Mouse (Mus musculus): ENCODE data around the gene Serac1. TPM values are rescaled to one million over a fixed set of nuclear protein-coding genes. Genes with fewer than 3 reads are reported as not detected.

Gene Serac1
- polyA plus RNA-seq, 1 experiment from 2014 or later = 13.6 TPM

- Histone ChIP-seq H3K9me3 (ENCODE audit: control insufficient read depth, low read length) (no peaks in the 10 kb centered on the region), H3K4me3 (replicated peaks; ENCODE audit: low read length) (no peak overlapping the region), H3K36me3 (replicated peaks; ENCODE audit: control insufficient read depth, insufficient read depth) (no peaks in the 10 kb centered on the region), H3K4me1 (replicated peaks; ENCODE audit: control insufficient read depth, insufficient read depth, low read length) (no peaks in the 10 kb centered on the region), H3K27ac (no peak overlapping the region), H3K9ac (no peak overlapping the region), H3K4me2 (replicated peaks) (no peak overlapping the region), H3K27me3 (ENCODE audit: control insufficient read depth, insufficient read depth, low read length) (no peaks in the 10 kb centered on the region)
- ATAC-seq (ENCODE audit: low FRiP score) (no peak), DNase-seq (ENCODE audit: low spot score) (no peak)
- WGBS = 91% methylated on average over 4 of the region's 4 CpGs
These were observed 64.6 kb downstream of the Serac1 start for GRCm38 (mm10) chr17:6014985-6015384.

GRCm38 (mm10) chr17:6013079-6013478 is 66.5 kb downstream of the Serac1 start:
- no peaks in the 10 kb centered on the region for H3K27me3 ChIP-seq (ENCODE audit: control insufficient read depth, insufficient read depth, low read length)
- DNase-seq (ENCODE audit: low spot score) (no peak), ATAC-seq (ENCODE audit: low FRiP score) (no peak)
- no peaks in the 10 kb centered on the region for H3K36me3 ChIP-seq (replicated peaks; ENCODE audit: control insufficient read depth, insufficient read depth)
- no peak overlapping the region for H3K4me2 ChIP-seq (replicated peaks)
- H3K4me3 ChIP-seq (replicated peaks; ENCODE audit: low read length) = no peak overlapping the region
- H3K4me1 ChIP-seq (replicated peaks; ENCODE audit: control insufficient read depth, insufficient read depth, low read length) = no peaks in the 10 kb centered on the region
- H3K9me3 ChIP-seq (ENCODE audit: control insufficient read depth, low read length) = no peaks in the 10 kb centered on the region
- H3K27ac ChIP-seq = no peak overlapping the region
- no peak overlapping the region for H3K9ac ChIP-seq
- 77% methylated on average over 4 of the region's 4 CpGs for WGBS

- 0 out of 2 replicates have a peak, but pooled peaks cover 7% of the 10 kb centered on the region for H3K4me1 ChIP-seq (replicated peaks; ENCODE audit: control insufficient read depth, insufficient read depth, low read length)
- no peak overlapping the region for H3K4me2 ChIP-seq (replicated peaks)
- no peak overlapping the region for H3K9ac ChIP-seq
- H3K27me3 ChIP-seq (ENCODE audit: control insufficient read depth, insufficient read depth, low read length) = no peaks in the 10 kb centered on the region
- H3K9me3 ChIP-seq (ENCODE audit: control insufficient read depth, low read length) = no peaks in the 10 kb centered on the region
- no peak for DNase-seq (ENCODE audit: low spot score)
- no peak overlapping the region for H3K27ac ChIP-seq
- no peaks in the 10 kb centered on the region for H3K36me3 ChIP-seq (replicated peaks; ENCODE audit: control insufficient read depth, insufficient read depth)
- no peak for ATAC-seq (ENCODE audit: low FRiP score)
- H3K4me3 ChIP-seq (replicated peaks; ENCODE audit: low read length) = no peak overlapping the region
- WGBS = 92% methylated on average over 4 of the region's 4 CpGs
These were observed 69.9 kb downstream of the Serac1 start for GRCm38 (mm10) chr17:6009606-6010005.

- H3K4me1 ChIP-seq (replicated peaks; ENCODE audit: control insufficient read depth, insufficient read depth, low read length) = 0 out of 2 replicates have a peak, but pooled peaks cover 7% of the 10 kb centered on the region
- no peaks in the 10 kb centered on the region for H3K27me3 ChIP-seq (ENCODE audit: control insufficient read depth, insufficient read depth, low read length)
- H3K27ac ChIP-seq = no peak overlapping the region
- DNase-seq (ENCODE audit: low spot score) (no peak), ATAC-seq (ENCODE audit: low FRiP score) (no peak)
- no peaks in the 10 kb centered on the region for H3K36me3 ChIP-seq (replicated peaks; ENCODE audit: control insufficient read depth, insufficient read depth)
- H3K9ac ChIP-seq = no peak overlapping the region
- H3K9me3 ChIP-seq (ENCODE audit: control insufficient read depth, low read length) = no peaks in the 10 kb centered on the region
- H3K4me2 ChIP-seq (replicated peaks) = no peak overlapping the region
- 90% methylated on average over 11 of the region's 11 CpGs for WGBS
- H3K4me3 ChIP-seq (replicated peaks; ENCODE audit: low read length) = no peak overlapping the region
These were observed 71.0 kb downstream of the Serac1 start for GRCm38 (mm10) chr17:6008590-6008989.

GRCm38 (mm10) chr17:6007902-6008301 is 71.6 kb downstream of the Serac1 start:
- Histone ChIP-seq H3K27ac (no peak overlapping the region), H3K36me3 (replicated peaks; ENCODE audit: control insufficient read depth, insufficient read depth) (no peaks in the 10 kb centered on the region), H3K9ac (no peak overlapping the region), H3K4me2 (replicated peaks) (no peak overlapping the region), H3K9me3 (ENCODE audit: control insufficient read depth, low read length) (no peaks in the 10 kb centered on the region), H3K4me3 (replicated peaks; ENCODE audit: low read length) (no peak overlapping the region), H3K4me1 (replicated peaks; ENCODE audit: control insufficient read depth, insufficient read depth, low read length) (0 out of 2 replicates have a peak, but pooled peaks cover 7% of the 10 kb centered on the region), H3K27me3 (ENCODE audit: control insufficient read depth, insufficient read depth, low read length) (no peaks in the 10 kb centered on the region)
- DNase-seq (ENCODE audit: low spot score) (no peak), ATAC-seq (ENCODE audit: low FRiP score) (no peak)
- WGBS = 95% methylated on average over 9 of the region's 9 CpGs

GRCm38 (mm10) chr17:6007101-6007780 is 72.3 kb downstream of the Serac1 start:
- Histone ChIP-seq H3K27me3 (ENCODE audit: control insufficient read depth, insufficient read depth, low read length) (no peaks in the 10 kb centered on the region), H3K4me1 (replicated peaks; ENCODE audit: control insufficient read depth, insufficient read depth, low read length) (0 out of 2 replicates have a peak, but pooled peaks cover 7% of the 10 kb centered on the region), H3K9me3 (ENCODE audit: control insufficient read depth, low read length) (no peaks in the 10 kb centered on the region), H3K36me3 (replicated peaks; ENCODE audit: control insufficient read depth, insufficient read depth) (no peaks in the 10 kb centered on the region), H3K27ac (no peak overlapping the region), H3K9ac (no peak overlapping the region), H3K4me3 (replicated peaks; ENCODE audit: low read length) (no peak overlapping the region), H3K4me2 (replicated peaks) (no peak overlapping the region)
- DNase-seq (ENCODE audit: low spot score) = no peak
- WGBS = 83% methylated on average over 5 of the region's 5 CpGs
- ATAC-seq (ENCODE audit: low FRiP score) = 0 out of 2 replicates have a peak, but pooled peaks have one; percentile 24

GRCm38 (mm10) chr17:6005638-6006471 is 73.7 kb downstream of the Serac1 start:
- 27% methylated on average over 14 of the region's 14 CpGs for WGBS
- Histone ChIP-seq H3K27me3 (ENCODE audit: control insufficient read depth, insufficient read depth, low read length) (no peaks in the 10 kb centered on the region), H3K4me1 (replicated peaks; ENCODE audit: control insufficient read depth, insufficient read depth, low read length) (0 out of 2 replicates have a peak, but pooled peaks cover 7% of the 10 kb centered on the region), H3K36me3 (replicated peaks; ENCODE audit: control insufficient read depth, insufficient read depth) (no peaks in the 10 kb centered on the region), H3K9me3 (ENCODE audit: control insufficient read depth, low read length) (no peaks in the 10 kb centered on the region), H3K27ac (no peak overlapping the region), H3K4me3 (replicated peaks; ENCODE audit: low read length) (no peak overlapping the region), H3K4me2 (replicated peaks) (no peak overlapping the region), H3K9ac (no peak overlapping the region)
- peak; percentile 67 for DNase-seq (ENCODE audit: low spot score)
- ATAC-seq (ENCODE audit: low FRiP score) = no peak

GRCm38 (mm10) chr17:6005246-6005637 is 74.3 kb downstream of the Serac1 start:
- no peak overlapping the region for H3K4me3 ChIP-seq (replicated peaks; ENCODE audit: low read length)
- no peaks in the 10 kb centered on the region for H3K9me3 ChIP-seq (ENCODE audit: control insufficient read depth, low read length)
- no peaks in the 10 kb centered on the region for H3K36me3 ChIP-seq (replicated peaks; ENCODE audit: control insufficient read depth, insufficient read depth)
- DNase-seq (ENCODE audit: low spot score) (no peak), ATAC-seq (ENCODE audit: low FRiP score) (peak; percentile 31; the same call in 1 of the 2 replicates)
- no peaks in the 10 kb centered on the region for H3K27me3 ChIP-seq (ENCODE audit: control insufficient read depth, insufficient read depth, low read length)
- no peak overlapping the region for H3K27ac ChIP-seq
- 12% methylated on average over 14 of the region's 14 CpGs for WGBS
- H3K4me2 ChIP-seq (replicated peaks) = no peak overlapping the region
- 0 out of 2 replicates have a peak, but pooled peaks cover 7% of the 10 kb centered on the region for H3K4me1 ChIP-seq (replicated peaks; ENCODE audit: control insufficient read depth, insufficient read depth, low read length)
- H3K9ac ChIP-seq = no peak overlapping the region

GRCm38 (mm10) chr17:6003661-6004060 is 75.9 kb downstream of the Serac1 start:
- no peaks in the 10 kb centered on the region for H3K36me3 ChIP-seq (replicated peaks; ENCODE audit: control insufficient read depth, insufficient read depth)
- no peak overlapping the region for H3K4me3 ChIP-seq (replicated peaks; ENCODE audit: low read length)
- H3K9me3 ChIP-seq (ENCODE audit: control insufficient read depth, low read length) = no peaks in the 10 kb centered on the region
- no peak overlapping the region for H3K27ac ChIP-seq
- DNase-seq (ENCODE audit: low spot score) (no peak), ATAC-seq (ENCODE audit: low FRiP score) (no peak)
- no peaks in the 10 kb centered on the region for H3K27me3 ChIP-seq (ENCODE audit: control insufficient read depth, insufficient read depth, low read length)
- H3K4me2 ChIP-seq (replicated peaks) = no peak overlapping the region
- 0 out of 2 replicates have a peak, but pooled peaks cover 7% of the 10 kb centered on the region for H3K4me1 ChIP-seq (replicated peaks; ENCODE audit: control insufficient read depth, insufficient read depth, low read length)
- WGBS = 96% methylated on average over 6 of the region's 6 CpGs
- H3K9ac ChIP-seq = no peak overlapping the region

All from hindbrain, embryonic 14.5 days (tissue).